Mouse (Mus musculus) CD4-positive helper T cell, adult 2 months (primary cell): ENCODE data around the gene Prkag3.

Experiments used
- DNase-seq: peaks from one replicate; pipeline ENCODE4 v3.0.0-alpha.2; 2012; ENCODE audit warnings: low read depth, missing footprints, low spot score

Prkag3 gene

GRCm38 (mm10) chr1:74759773-74760172 is 10.8 kb upstream of the Prkag3 start:
- DNase-seq = no peak

- DNase-seq = no peak
These were observed 5.3 kb upstream of the Prkag3 start for GRCm38 (mm10) chr1:74754175-74754785.

- DNase-seq = no peak
These were observed 4.4 kb upstream of the Prkag3 start for GRCm38 (mm10) chr1:74753266-74753974.

- no peak for DNase-seq
These were observed 3.8 kb upstream of the Prkag3 start for GRCm38 (mm10) chr1:74752833-74753232.

GRCm38 (mm10) chr1:74752150-74752549 is 3.1 kb upstream of the Prkag3 start:
- DNase-seq = no peak

- no peak for DNase-seq
These were observed 1.7 kb upstream of the Prkag3 start for GRCm38 (mm10) chr1:74750683-74751082.

- DNase-seq = no peak
These were observed 280 bp upstream of the Prkag3 start for GRCm38 (mm10) chr1:74749301-74749700.

- DNase-seq = no peak
These were observed 1.7 kb downstream of the Prkag3 start for GRCm38 (mm10) chr1:74747335-74747734.

- no peak for DNase-seq
These were observed 8.2 kb downstream of the Prkag3 start for GRCm38 (mm10) chr1:74740846-74741245.

GRCm38 (mm10) chr1:74737500-74737899 is 11.5 kb downstream of the Prkag3 start:
- no peak for DNase-seq

- DNase-seq = no peak
These were observed 12.0 kb downstream of the Prkag3 start for GRCm38 (mm10) chr1:74736977-74737376.

- no peak for DNase-seq
These were observed 20.6 kb downstream of the Prkag3 start for GRCm38 (mm10) chr1:74728446-74728845.

- peak; percentile 17 for DNase-seq
These were observed 22.3 kb downstream of the Prkag3 start for GRCm38 (mm10) chr1:74726674-74727073.

GRCm38 (mm10) chr1:74726114-74726513 is 22.9 kb downstream of the Prkag3 start:
- DNase-seq = no peak

- DNase-seq = no peak
These were observed 25.3 kb downstream of the Prkag3 start for GRCm38 (mm10) chr1:74723748-74724147.

- no peak for DNase-seq
These were observed 27.4 kb downstream of the Prkag3 start for GRCm38 (mm10) chr1:74721657-74722056.

GRCm38 (mm10) chr1:74719281-74719680 is 29.7 kb downstream of the Prkag3 start:
- no peak for DNase-seq

- DNase-seq = no peak
These were observed 30.9 kb downstream of the Prkag3 start for GRCm38 (mm10) chr1:74718113-74718512.

- no peak for DNase-seq
These were observed 33.1 kb downstream of the Prkag3 start for GRCm38 (mm10) chr1:74715886-74716285.

GRCm38 (mm10) chr1:74715468-74715867 is 33.6 kb downstream of the Prkag3 start:
- no peak for DNase-seq

GRCm38 (mm10) chr1:74714967-74715366 is 34.1 kb downstream of the Prkag3 start:
- no peak for DNase-seq

- no peak for DNase-seq
These were observed 34.9 kb downstream of the Prkag3 start for GRCm38 (mm10) chr1:74713859-74714730.
